Mouse (Mus musculus) midbrain, embryonic 11.5 days (tissue): ENCODE measurements at regions not wholly inside any gene's neighbourhood (a gene's known extent, or its start where the extent isn't known, plus 50 kb on each side); places are given as distances from the start of the nearest gene placed in this dataset.

Source experiments
- ATAC-seq: fragments of 200-750 bp; cut with Nextera tagmentation; 2 replicates; pipeline ENCODE4 v1.8.0; 2017; ENCODE audit warnings: moderate TSS enrichment, moderate library complexity; ENCODE audit not compliant: low FRiP score
- DNase-seq: peaks from one replicate; pipeline ENCODE4 v3.0.0; 2015; ENCODE audit warnings: low spot score; ENCODE audit errors: missing footprints
- H3K27ac ChIP-seq: fragments of 300-500 bp; sonication (generic); 2 replicates; pipeline ENCODE4 v1.5.1; 2014; ENCODE audit warnings: low read depth, low read length
- H3K27me3 ChIP-seq: fragments of 300-500 bp; sonication (generic); 2 replicates; pipeline ENCODE4 v1.6.1; 2014; ENCODE audit warnings: mild to moderate bottlenecking, low read length, moderate library complexity, mixed read lengths; ENCODE audit not compliant: control insufficient read depth, insufficient read depth
- H3K36me3 ChIP-seq: fragments of 300-500 bp; sonication (generic); 2 replicates; pipeline ENCODE4 v1.6.1; 2014; ENCODE audit warnings: mild to moderate bottlenecking, low read length, moderate library complexity, mixed read lengths; ENCODE audit not compliant: control insufficient read depth, insufficient read depth
- H3K4me1 ChIP-seq: fragments of 300-500 bp; sonication (generic); 2 replicates; pipeline ENCODE4 v1.6.1; 2014; ENCODE audit warnings: low read length; ENCODE audit not compliant: control insufficient read depth, insufficient read depth
- H3K4me2 ChIP-seq: fragments of 300-500 bp; sonication (generic); 2 replicates; pipeline ENCODE4 v1.6.1; 2014; ENCODE audit warnings: mild to moderate bottlenecking, moderate library complexity
- H3K4me3 ChIP-seq: fragments of 300-500 bp; sonication (generic); 2 replicates; pipeline ENCODE4 v1.5.1; 2014; ENCODE audit warnings: low read depth, low read length
- H3K9ac ChIP-seq: fragments of 300-500 bp; sonication (generic); 2 replicates; pipeline ENCODE4 v1.6.1; 2014; ENCODE audit warnings: low read length
- H3K9me3 ChIP-seq: fragments of 300-500 bp; sonication (generic); 2 replicates; pipeline ENCODE4 v1.6.1; 2016; ENCODE audit warnings: low read length; ENCODE audit not compliant: control insufficient read depth
- WGBS: fragments of 180-500 bp; shearing (Covaris S2); extraction: QIAGEN DNeasy Blood & Tissue Kit; methylation state at CpG from one replicate; pipeline ENCODE4 v1.1.7; 2014; 5-methylcytosine and 5-hydroxymethylcytosine counted together

- Histone ChIP-seq H3K27me3 (no peaks in the 10 kb centered on the region), H3K4me2 (no peak overlapping the region), H3K4me3 (no peak overlapping the region), H3K36me3 (no peaks in the 10 kb centered on the region), H3K9ac (no peak overlapping the region), H3K27ac (no peak overlapping the region), H3K4me1 (no peaks in the 10 kb centered on the region), H3K9me3 (no peaks in the 10 kb centered on the region)
- no peak for ATAC-seq
- 88% methylated on average over 5 of the region's 5 CpGs for WGBS
- no peak for DNase-seq
These were observed 929.1 kb downstream of the Epha7 start for GRCm38 (mm10) chr4:29741991-29742390.

DNA sequence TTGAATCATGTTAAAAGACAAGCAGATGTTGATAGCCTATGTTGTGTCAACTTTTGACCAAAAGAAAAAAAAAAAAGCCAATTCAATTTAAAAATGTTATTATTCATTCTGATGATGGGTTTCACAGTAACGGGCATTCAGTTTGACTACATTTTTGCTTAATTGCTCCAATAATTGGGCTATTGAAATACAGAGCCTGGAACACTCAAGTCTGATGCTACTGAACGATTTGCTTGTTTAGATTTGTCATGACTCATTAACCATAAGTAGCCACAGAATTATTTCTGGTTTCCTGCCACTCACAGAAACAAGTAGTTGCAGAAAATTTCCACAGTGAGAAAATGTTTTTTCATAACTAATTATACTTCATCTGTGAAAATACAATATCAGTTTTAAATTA lies 929.8 kb downstream of the Epha7 start:
- no peaks in the 10 kb centered on the region for H3K36me3 ChIP-seq
- DNase-seq (no peak), ATAC-seq (no peak)
- WGBS = 73% methylated on average over 2 of the region's 2 CpGs
- H3K4me1 ChIP-seq = no peaks in the 10 kb centered on the region
- no peaks in the 10 kb centered on the region for H3K27me3 ChIP-seq
- no peak overlapping the region for H3K4me3 ChIP-seq
- H3K9ac ChIP-seq = no peak overlapping the region
- no peak overlapping the region for H3K27ac ChIP-seq
- H3K4me2 ChIP-seq = no peak overlapping the region
- H3K9me3 ChIP-seq = no peaks in the 10 kb centered on the region
